Mouse (Mus musculus): ENCODE results near the gene Gm10518. TPM values are rescaled to one million over a fixed set of nuclear protein-coding genes. Genes with fewer than 3 reads are reported as not detected.

The Gm10518 gene
- total RNA-seq, 2 experiments from 2014 or later: not detected

GRCm38 (mm10) chr1:179828051-179828450, 24.9 kb downstream of the Gm10518 start:
- intact Hi-C loops (cut with DNase I): no loop called here
- DNase-seq (ENCODE audit: extremely low spot score in 1 of 2, low spot score in 2 of 2): no peak

GRCm38 (mm10) chr1:179828900-179829299, 25.7 kb downstream of the Gm10518 start:
- intact Hi-C loops (cut with DNase I): no loop called here

GRCm38 (mm10) chr1:179832710-179833240, 29.6 kb downstream of the Gm10518 start:
- no peak for DNase-seq (ENCODE audit: extremely low spot score in 1 of 2, low spot score in 2 of 2)
- intact Hi-C loops (cut with DNase I): no loop called here

More at GRCm38 (mm10) chr1:179828900-179829299, 25.7 kb downstream of the Gm10518 start:
- DNase-seq (ENCODE audit: extremely low spot score in 1 of 2, low spot score in 2 of 2): no peak

- no peak for DNase-seq (ENCODE audit: extremely low spot score in 1 of 2, low spot score in 2 of 2)
- intact Hi-C loops (cut with DNase I): no loop called here
Observed at GRCm38 (mm10) chr1:179833596-179833995, 30.4 kb downstream of the Gm10518 start.

- intact Hi-C loops (cut with DNase I): no loop called here
- no peak for DNase-seq (ENCODE audit: extremely low spot score in 1 of 2, low spot score in 2 of 2)
Observed at GRCm38 (mm10) chr1:179835753-179836425, 32.7 kb downstream of the Gm10518 start.

GRCm38 (mm10) chr1:179836426-179837404, 33.5 kb downstream of the Gm10518 start:
- DNase-seq (ENCODE audit: extremely low spot score in 1 of 2, low spot score in 2 of 2): no peak
- intact Hi-C loops (cut with DNase I): no loop called here

GRCm38 (mm10) chr1:179842568-179842967, 39.4 kb downstream of the Gm10518 start:
- peak in 1 of 2 experiments; percentile 57 for DNase-seq (ENCODE audit: extremely low spot score in 1 of 2, low spot score in 2 of 2)
- intact Hi-C loops (cut with DNase I): no loop called here

- intact Hi-C loops (cut with DNase I): no loop called here
- DNase-seq (ENCODE audit: extremely low spot score in 1 of 2, low spot score in 2 of 2): no peak
Observed at GRCm38 (mm10) chr1:179843981-179844380, 40.8 kb downstream of the Gm10518 start.

GRCm38 (mm10) chr1:179844894-179845293, 41.7 kb downstream of the Gm10518 start:
- intact Hi-C loops (cut with DNase I): no loop called here
- peak in 1 of 2 experiments; percentile 72 for DNase-seq (ENCODE audit: extremely low spot score in 1 of 2, low spot score in 2 of 2)

GRCm38 (mm10) chr1:179845832-179846499, 42.8 kb downstream of the Gm10518 start:
- intact Hi-C loops (cut with DNase I): no loop called here
- DNase-seq (ENCODE audit: extremely low spot score in 1 of 2, low spot score in 2 of 2): no peak

GRCm38 (mm10) chr1:179847173-179847572, 44.0 kb downstream of the Gm10518 start:
- DNase-seq (ENCODE audit: extremely low spot score in 1 of 2, low spot score in 2 of 2): no peak
- intact Hi-C loops (cut with DNase I): no loop called here

- intact Hi-C loops (cut with DNase I): no loop called here
- peak; percentile 56 to 87 for DNase-seq (ENCODE audit: extremely low spot score in 1 of 2, low spot score in 2 of 2)
Observed at GRCm38 (mm10) chr1:179847759-179848389, 44.7 kb downstream of the Gm10518 start.

- DNase-seq (ENCODE audit: extremely low spot score in 1 of 2, low spot score in 2 of 2): no peak
Observed at GRCm38 (mm10) chr1:179853421-179853820, 50.2 kb downstream of the Gm10518 start.

More at GRCm38 (mm10) chr1:179853421-179853820, 50.2 kb downstream of the Gm10518 start:
- intact Hi-C loops (cut with DNase I): loop anchor here (5.0 to 10.0 kb wide), 2 partner anchors 261 to 364 kb away; no protein-coding TSS in a partner anchor

Other genes starting within 250 kb of the Gm10518 start
- 10 to 100 TPM; 68.6 to 68.8 TPM for gene Sccpdh, start 135.2 kb upstream of the Gm10518 start, total RNA-seq (2021)
- under 1 TPM; 0.16 to 0.28 TPM for gene Kif28, start 58.1 kb upstream of the Gm10518 start, total RNA-seq (2021)
- gene Ahctf1, start 304 bp downstream of the Gm10518 start, total RNA-seq (2021): 10 to 100 TPM; 24.4 to 26.1 TPM
- gene Cdc42bpa, start 157.1 kb downstream of the Gm10518 start, total RNA-seq (2021): 100 to 1,000 TPM; 218 to 229 TPM

Measured in left cerebral cortex, postnatal 10 days (tissue).